Mouse (Mus musculus): ENCODE measurements at regions not wholly inside any gene's neighbourhood (a gene's known extent, or its start where the extent isn't known, plus 50 kb on each side); places are given as distances from the start of the nearest gene placed in this dataset.

- DNase-seq (ENCODE audit: low spot score in 2 of 2) = no peak
Observed at GRCm38 (mm10) chr9:61084655-61085230, 287.4 kb upstream of the Tle3 start.

- DNase-seq (ENCODE audit: low spot score in 2 of 2) = no peak
Observed at GRCm38 (mm10) chr9:61087035-61087434, 285.1 kb upstream of the Tle3 start.

- DNase-seq (ENCODE audit: low spot score in 2 of 2) = no peak
Observed at GRCm38 (mm10) chr9:61089066-61089686, 283.0 kb upstream of the Tle3 start.

GRCm38 (mm10) chr9:61091036-61091435 is 281.1 kb upstream of the Tle3 start:
- no peak for DNase-seq (ENCODE audit: low spot score in 2 of 2)

GRCm38 (mm10) chr9:61092834-61093479 is 279.2 kb upstream of the Tle3 start:
- DNase-seq (ENCODE audit: low spot score in 2 of 2) = peak; percentile 62 to 74

GRCm38 (mm10) chr9:61095069-61095775 is 276.9 kb upstream of the Tle3 start:
- DNase-seq (ENCODE audit: low spot score in 2 of 2) = no peak

- no peak for DNase-seq (ENCODE audit: low spot score in 2 of 2)
Observed at GRCm38 (mm10) chr9:61101741-61102450, 270.3 kb upstream of the Tle3 start.

GRCm38 (mm10) chr9:61102451-61103358 is 269.5 kb upstream of the Tle3 start:
- DNase-seq (ENCODE audit: low spot score in 2 of 2) = no peak

- peak; percentile 12 to 69 for DNase-seq (ENCODE audit: low spot score in 2 of 2)
Observed at GRCm38 (mm10) chr9:61105550-61106280, 266.5 kb upstream of the Tle3 start.

GRCm38 (mm10) chr9:61109519-61110285 is 262.5 kb upstream of the Tle3 start:
- no peak for DNase-seq (ENCODE audit: low spot score in 2 of 2)

GRCm38 (mm10) chr9:61111206-61111605 is 261.0 kb upstream of the Tle3 start:
- no peak for DNase-seq (ENCODE audit: low spot score in 2 of 2)

GRCm38 (mm10) chr9:61111733-61112415 is 260.3 kb upstream of the Tle3 start:
- peak in 1 of 2 experiments; percentile 68 for DNase-seq (ENCODE audit: low spot score in 2 of 2)

- no peak for DNase-seq (ENCODE audit: low spot score in 2 of 2)
Observed at GRCm38 (mm10) chr9:61119252-61119651, 252.9 kb upstream of the Tle3 start.

GRCm38 (mm10) chr9:61120531-61120930 is 251.6 kb upstream of the Tle3 start:
- DNase-seq (ENCODE audit: low spot score in 2 of 2) = no peak

GRCm38 (mm10) chr9:61120931-61121391 is 251.2 kb upstream of the Tle3 start:
- peak; percentile 52 to 87 for DNase-seq (ENCODE audit: low spot score in 2 of 2)

- DNase-seq (ENCODE audit: low spot score in 2 of 2) = no peak
Observed at GRCm38 (mm10) chr9:61123431-61123830, 248.7 kb upstream of the Tle3 start.

GRCm38 (mm10) chr9:61125769-61126168 is 246.4 kb upstream of the Tle3 start:
- no peak for DNase-seq (ENCODE audit: low spot score in 2 of 2)

GRCm38 (mm10) chr9:61128077-61128476 is 244.1 kb upstream of the Tle3 start:
- DNase-seq (ENCODE audit: low spot score in 2 of 2) = no peak
